Mouse (Mus musculus) brain, embryonic 14.5 days (tissue): ENCODE results near the gene Dclk1. TPM values are rescaled to one million over a fixed set of nuclear protein-coding genes. Genes with fewer than 3 reads are reported as not detected.

Experiments
- DNase-seq: peaks from one replicate; pipeline ENCODE4 v3.0.0-alpha.2; 2011; ENCODE audit warnings: low read depth
- CTCF ChIP-seq: fragments of 200-500 bp; IDR thresholded peaks from 2 replicates; pipeline ENCODE4 v1.5.1; 2012; ENCODE audit warnings: inconsistent platforms, mild to moderate bottlenecking, moderate library complexity, borderline replicate concordance; ENCODE audit not compliant: insufficient read depth, insufficient read length; ENCODE audit errors: extremely low read depth
- POLR2A ChIP-seq: fragments of 200-500 bp; IDR thresholded peaks from 2 replicates; pipeline ENCODE4 v1.6.1; 2012; ENCODE audit warnings: mild to moderate bottlenecking, inconsistent platforms, borderline replicate concordance; ENCODE audit not compliant: poor library complexity, insufficient read depth, insufficient read length, severe bottlenecking; ENCODE audit errors: extremely low read depth
- polyA plus RNA-seq: library from polyadenylated mRNA; depleted of rRNA; stranded (reverse); fragments of >200 nt; gene quantifications from 2 replicates; pipeline ENCODE4 v1.2.3, GENCODE M21; 2012

Gene Dclk1
- polyA plus RNA-seq, 1 experiment, result 175 TPM

DNA sequence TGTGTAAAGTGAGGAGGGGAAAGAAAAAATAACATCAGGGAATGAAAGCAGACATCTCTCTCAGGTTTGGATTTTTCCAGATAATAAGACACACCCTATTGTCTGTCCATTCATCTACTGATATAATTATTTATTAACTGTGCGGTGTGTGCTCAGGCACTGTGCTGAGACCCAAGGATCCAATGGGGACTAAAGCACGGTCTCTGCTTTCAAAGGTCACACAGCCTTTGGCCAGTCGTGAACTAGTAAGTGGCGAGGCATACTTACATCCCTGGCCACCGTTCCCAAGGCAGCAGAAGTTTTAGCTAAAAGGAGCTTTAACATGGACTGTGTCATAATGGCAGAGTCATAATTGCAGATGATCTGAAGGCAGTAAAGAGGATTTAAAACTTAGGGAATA is 273.8 kb downstream of the Dclk1 start:
- no peak for DNase-seq
- TF ChIP-seq POLR2A (no peak), CTCF (no peak)

DNA sequence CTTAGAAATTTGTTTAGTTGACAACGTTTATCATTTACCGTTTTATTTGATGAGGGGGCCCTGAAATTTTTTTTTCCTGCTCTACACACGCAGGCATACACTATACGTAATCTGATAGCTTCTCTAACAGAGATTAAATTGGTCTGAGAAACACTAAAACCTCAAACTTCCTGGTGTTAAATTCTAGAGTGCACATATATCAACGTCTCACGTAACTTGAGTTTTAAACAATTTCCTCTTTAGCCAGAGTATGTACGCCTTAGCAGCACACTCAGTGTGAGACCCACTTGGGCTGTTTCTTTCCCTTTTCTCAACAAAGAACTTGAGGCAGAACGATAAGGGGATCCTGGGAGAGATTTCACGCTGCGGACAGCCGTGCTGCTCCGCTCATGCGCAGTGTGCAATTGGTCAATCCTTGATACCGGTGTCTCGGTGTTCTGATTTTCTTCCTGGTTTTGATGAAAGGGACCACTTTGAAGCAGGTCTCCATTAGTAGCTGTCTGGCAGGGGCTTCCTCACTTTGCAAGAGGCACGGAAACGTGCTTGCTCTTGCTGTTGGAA is 275.4 kb downstream of the Dclk1 start:
- TF ChIP-seq CTCF (no peak), POLR2A (no peak)

DNA sequence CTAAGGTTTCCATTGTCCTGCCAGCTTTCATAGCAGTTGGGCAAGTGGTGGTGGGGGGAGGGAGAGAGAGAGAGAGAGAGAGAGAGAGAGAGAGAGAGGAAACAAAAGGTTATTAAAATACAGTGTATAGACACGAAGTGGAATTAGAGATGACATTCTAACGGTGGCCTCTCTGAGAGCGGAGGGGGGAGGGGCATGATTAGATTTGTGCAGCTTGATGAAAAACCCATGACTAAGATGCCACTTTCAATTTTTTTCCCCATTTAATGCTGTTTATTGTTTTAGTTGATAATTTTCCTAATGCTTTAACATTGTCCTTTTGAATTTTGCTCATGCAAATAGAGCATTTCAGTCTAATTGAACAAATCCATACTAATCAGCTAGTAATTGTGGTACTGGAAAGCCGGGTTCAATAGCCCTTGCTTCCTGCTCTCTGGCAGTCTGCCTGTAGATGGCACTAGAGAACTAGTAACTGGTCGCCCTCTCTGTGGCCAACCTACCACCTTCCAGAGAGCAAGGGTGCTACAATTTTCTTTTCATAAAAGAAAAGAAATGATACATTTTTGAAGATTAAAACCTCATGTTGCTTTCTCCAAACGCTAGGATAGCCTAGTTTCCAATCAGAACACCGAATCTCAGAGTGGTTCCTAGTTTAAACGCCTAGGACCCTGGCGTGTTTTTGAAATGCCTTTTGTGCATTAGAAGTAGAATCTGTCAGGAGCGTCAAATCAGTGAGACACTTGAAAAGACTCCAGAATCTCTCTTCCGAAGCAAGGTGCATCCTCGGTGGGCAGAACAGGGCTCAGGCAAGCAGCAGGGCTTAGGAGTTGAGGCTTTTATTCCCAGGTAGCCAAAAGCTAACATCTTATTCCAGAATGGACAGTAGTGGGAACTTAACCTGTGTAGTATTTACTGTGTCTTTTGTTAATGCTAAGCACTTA is 278.3 kb downstream of the Dclk1 start:
- TF ChIP-seq POLR2A, result no peak
- TF ChIP-seq CTCF, result peak; percentile 86; the same call in 1 of the 2 replicates
- DNase-seq, result peak; percentile 93

More for the DNA sequence above, 275.4 kb downstream of the Dclk1 start:
- DNase-seq, result no peak

DNA sequence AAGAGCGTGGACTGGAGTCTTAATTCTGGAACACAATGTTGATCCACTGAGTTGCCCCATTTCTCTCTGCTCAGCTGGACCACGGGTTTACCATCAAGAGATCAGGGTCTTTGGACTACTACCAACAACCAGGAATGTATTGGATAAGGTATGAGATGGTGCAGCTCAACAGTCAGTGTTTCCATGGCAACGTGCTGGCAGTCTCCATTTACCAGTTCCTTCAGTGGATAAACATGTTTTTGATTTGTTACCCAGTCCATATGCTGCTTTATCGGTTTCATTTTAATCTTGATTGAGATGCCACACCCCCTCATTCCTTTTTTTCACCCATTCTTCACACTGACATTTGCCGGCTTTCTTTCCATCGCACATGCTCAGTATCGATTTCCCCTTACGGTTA is 279.6 kb downstream of the Dclk1 start:
- peak; percentile 92 for DNase-seq

DNA sequence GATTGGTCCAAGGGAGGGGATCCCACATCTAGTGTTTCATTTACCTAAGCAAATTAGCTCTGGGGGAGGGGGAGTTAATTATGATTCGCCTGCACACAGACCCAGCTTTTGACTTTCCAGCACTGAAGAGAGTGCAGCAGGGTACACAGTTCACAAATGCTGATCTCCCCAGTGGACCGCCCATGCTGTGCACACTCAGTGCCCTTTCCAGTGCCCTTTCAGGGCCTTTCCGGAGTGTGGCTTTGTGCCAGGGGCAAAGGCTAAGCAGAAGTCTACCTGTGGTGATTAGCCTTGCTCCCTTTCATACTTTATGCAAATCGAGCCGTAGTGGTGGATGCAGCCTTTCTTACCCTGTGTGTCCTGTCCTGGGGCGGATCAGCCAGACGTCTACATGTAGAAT is 281.1 kb downstream of the Dclk1 start:
- peak; percentile 80 for DNase-seq

More for the DNA sequence above, 279.6 kb downstream of the Dclk1 start:
- TF ChIP-seq CTCF (no peak), POLR2A (no peak)

DNA sequence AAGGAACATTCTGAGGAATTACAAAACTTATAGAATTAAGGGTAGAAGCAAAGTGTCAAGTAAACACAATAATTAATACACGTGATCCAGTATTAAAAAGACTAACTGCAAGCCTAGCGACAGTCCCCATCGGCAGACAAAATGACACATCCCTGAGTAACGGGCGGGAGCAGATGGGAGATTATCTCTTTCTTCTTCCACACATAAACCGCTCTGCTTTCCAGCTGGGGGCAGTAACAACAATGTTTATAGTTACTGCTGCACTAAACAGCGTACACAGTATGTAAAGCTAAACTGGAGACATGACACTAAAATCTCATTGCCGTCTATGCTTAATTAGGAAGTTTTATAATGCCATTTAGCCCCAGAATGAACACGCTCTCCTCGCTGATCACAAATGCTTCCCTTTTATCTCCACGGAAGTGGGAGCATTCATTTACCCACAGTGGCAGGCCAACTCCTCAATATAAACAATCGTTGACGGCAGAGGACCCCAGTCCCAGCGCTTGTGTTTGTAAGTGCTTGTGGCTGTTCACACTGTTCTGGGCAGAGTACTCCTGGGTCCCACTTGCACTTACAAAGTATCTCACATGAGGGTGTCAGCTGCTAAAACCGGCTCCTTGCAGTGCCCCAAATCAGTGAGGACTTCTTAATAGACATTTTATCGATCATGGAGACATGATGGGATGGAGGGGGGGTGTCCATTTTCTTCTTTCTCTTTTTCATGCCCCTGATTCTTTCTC is 281.7 kb downstream of the Dclk1 start:
- TF ChIP-seq CTCF, result no peak
- no peak for TF ChIP-seq POLR2A
- DNase-seq, result peak; percentile 89

More for the DNA sequence above, 281.1 kb downstream of the Dclk1 start:
- TF ChIP-seq POLR2A (no peak), CTCF (no peak)

DNA sequence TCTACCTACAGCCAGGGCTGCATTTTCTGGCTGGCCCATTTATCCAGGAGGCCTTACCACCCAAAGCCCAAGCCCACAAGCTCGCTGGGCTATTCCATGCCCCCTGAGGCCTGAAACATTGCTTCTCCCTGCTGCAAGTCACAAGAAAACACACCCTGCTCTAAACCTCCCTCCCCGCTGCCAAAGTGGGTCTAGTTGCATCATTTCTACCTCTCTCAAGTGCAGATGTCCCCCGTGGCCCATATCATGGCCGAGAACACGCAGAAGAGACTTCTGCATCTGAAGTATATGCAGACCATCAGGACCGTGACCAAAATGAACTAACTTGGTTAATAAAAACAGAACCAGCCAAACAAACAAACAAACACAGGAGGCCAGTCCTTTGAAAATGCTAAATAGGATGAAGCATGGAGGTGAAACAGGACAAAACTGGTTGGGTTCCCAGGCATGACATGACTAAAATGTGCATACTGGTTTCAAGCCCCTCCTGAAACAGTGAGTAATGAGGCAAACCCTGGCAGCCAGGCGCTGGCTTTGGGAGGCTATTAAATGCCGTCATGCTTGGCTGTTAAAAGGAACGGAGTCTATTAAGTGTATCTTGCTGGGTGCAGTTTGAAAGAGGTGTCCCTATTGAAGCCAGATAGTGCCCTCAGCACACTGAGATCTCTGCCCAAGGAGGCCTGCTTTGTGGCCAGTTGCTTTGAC is 282.5 kb downstream of the Dclk1 start:
- no peak for TF ChIP-seq CTCF
- no peak for TF ChIP-seq POLR2A
- DNase-seq, result peak; percentile 92

DNA sequence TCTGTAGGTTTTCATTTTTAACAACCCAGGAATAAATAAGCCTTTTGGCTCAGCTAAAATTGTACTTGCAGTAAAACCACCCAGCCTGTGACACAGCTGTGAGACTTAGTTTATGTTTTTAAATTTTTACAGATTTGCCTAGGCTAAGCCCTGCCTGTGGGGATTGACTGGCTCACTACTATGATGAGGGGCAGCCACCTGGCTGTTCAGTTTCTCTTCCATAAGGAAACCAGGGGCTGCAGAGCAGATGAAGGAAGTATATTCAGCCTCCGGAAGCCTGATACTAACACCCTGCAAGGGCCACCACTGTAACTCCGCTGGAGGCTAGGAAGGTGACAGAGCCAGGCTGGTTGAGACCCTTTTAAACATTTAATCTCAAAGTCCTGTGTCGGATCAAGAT is 284.3 kb downstream of the Dclk1 start:
- no peak for DNase-seq
- no peak for TF ChIP-seq POLR2A
- TF ChIP-seq CTCF, result no peak

DNA sequence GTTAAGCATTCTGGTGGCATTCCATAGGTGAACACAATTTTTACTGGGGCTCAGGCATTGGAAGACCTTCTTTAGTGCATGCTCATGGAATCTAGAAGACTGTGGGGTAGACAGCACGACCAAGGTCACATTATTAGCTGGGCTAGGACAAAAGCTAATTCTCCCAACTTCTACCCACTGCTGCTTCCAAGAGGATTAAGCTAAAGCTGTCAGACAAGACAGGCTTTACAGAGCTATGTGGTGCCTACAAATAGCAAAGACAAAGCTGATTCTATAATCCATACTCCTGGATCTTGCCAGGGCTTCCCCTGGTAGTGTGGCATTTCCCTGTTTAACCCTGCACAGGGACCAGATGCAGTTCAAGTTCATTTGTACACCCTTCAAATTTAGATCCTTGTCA is 285.4 kb downstream of the Dclk1 start:
- DNase-seq, result peak; percentile 40
- TF ChIP-seq POLR2A (no peak), CTCF (no peak)

DNA sequence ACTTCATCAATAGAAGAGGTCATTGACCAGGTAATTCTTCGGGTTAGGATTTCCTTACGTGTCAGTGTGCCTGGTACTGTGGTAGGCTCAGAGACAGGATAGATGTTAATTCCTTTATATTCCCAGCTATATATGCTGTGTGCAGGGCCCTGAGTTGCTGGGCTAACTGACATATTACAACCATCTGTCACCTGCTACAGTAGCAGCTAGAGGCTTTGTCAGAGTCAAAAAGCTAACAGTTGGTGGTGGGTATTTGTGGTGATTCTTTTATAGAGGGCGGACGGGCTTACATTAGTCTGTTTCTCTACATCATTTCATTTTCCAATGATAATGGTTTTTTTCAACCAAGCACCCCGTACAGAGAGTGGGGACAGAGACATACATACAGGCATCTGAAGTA is 285.8 kb downstream of the Dclk1 start:
- DNase-seq, result peak; percentile 52
- no peak for TF ChIP-seq CTCF
- TF ChIP-seq POLR2A, result no peak

DNA sequence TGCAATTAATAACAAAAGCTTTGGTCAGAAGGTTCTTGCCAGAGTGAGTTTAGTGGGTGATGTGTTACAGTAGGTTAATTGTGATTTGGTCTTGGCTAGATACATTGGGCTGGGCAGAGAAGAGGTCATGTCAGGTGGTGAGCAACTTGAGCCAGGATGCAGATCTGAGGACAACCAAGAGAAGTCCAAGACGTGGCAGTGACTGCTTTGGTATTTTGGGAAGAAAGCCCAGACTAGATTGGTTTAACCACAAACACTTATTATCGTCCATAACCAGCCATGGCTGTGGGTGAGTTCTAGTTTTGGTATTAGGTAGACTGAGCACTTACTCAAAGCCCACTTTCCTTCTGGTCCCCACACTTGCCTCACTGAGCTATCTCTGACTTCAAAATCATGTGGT is 287.2 kb downstream of the Dclk1 start:
- DNase-seq, result no peak
- no peak for TF ChIP-seq POLR2A
- TF ChIP-seq CTCF, result no peak
